Mouse (Mus musculus): Measurements from ENCODE around the gene Letm1. TPM values are rescaled to one million over a fixed set of nuclear protein-coding genes. Genes with fewer than 3 reads are reported as not detected.

The Letm1 gene
- polyA plus RNA-seq, 1 experiment from 2014 or later = 39.5 TPM

DNA sequence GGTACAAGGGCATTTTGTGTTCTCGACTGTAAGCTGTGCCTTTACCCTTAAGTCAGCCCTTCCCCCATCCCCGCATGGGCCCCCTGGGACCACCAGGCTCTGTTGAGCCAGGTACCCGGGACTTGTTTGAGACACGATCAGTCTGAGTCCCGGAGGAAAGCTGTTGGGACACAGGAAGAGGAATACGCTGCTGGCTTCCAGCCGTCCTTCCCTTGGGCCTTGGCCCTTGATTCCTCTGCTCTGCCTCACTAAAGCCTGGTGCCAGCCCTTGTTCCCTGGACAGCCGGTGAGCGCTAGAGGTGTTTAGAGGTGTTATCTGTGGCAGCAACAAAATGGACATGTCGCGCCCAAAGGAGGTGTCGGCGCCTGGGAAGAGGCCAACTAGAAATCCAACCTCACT is 82.6 kb downstream of the Letm1 start:
- H3K27me3 ChIP-seq (ENCODE audit: control insufficient read depth, insufficient read depth, low read length) = no peaks in the 10 kb centered on the region
- peaks cover 16% of the 10 kb centered on the region for H3K4me1 ChIP-seq (replicated peaks; ENCODE audit: control insufficient read depth, insufficient read depth)
- H3K27ac ChIP-seq (replicated peaks) = no peak overlapping the region
- 36% methylated on average over 13 of the region's 13 CpGs for WGBS
- DNase-seq (ENCODE audit: low spot score) (no peak), ATAC-seq (ENCODE audit: low FRiP score, low TSS enrichment) (no peak)
- H3K36me3 ChIP-seq (ENCODE audit: control insufficient read depth, insufficient read depth, low read length) = no peaks in the 10 kb centered on the region
- TF ChIP-seq CTCF (IDR thresholded peaks at IDR 0.05; ENCODE audit: low read depth) (no peak), EP300 (optimal IDR thresholded peaks at IDR 0.05) (no peak)
- no peak overlapping the region for H3K9ac ChIP-seq (ENCODE audit: low read length)
- H3K4me2 ChIP-seq (replicated peaks; ENCODE audit: low read depth) = no peak overlapping the region
- H3K4me3 ChIP-seq (ENCODE audit: low read depth, low read length) = no peak overlapping the region
- no peaks in the 10 kb centered on the region for H3K9me3 ChIP-seq (ENCODE audit: control insufficient read depth, low read length)

DNA sequence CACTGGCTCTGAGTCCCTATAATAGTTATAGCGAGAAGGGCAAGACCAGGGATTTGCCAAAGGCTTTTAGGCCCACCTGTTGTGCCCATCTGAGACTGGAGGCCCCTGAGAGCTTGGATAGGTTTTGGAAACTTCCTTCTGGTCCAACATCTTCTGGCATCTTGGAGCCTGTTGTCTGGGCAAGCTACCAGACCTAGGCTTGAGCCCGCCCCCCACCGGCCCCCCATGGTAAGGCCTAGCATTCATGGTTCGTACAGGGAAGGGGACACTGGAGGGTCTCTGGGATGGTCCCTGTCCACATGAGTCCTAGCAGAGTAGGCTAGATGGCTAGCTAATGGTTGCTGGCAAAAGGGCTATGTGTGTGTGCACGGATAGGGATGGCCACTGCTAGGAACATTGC is 83.9 kb downstream of the Letm1 start:
- no peak overlapping the region for H3K4me2 ChIP-seq (replicated peaks; ENCODE audit: low read depth)
- no peaks in the 10 kb centered on the region for H3K9me3 ChIP-seq (ENCODE audit: control insufficient read depth, low read length)
- no peaks in the 10 kb centered on the region for H3K27me3 ChIP-seq (ENCODE audit: control insufficient read depth, insufficient read depth, low read length)
- TF ChIP-seq CTCF (IDR thresholded peaks at IDR 0.05; ENCODE audit: low read depth) = no peak
- TF ChIP-seq EP300 (optimal IDR thresholded peaks at IDR 0.05) = no peak
- H3K4me3 ChIP-seq (ENCODE audit: low read depth, low read length) = no peak overlapping the region
- no peak overlapping the region for H3K9ac ChIP-seq (ENCODE audit: low read length)
- DNase-seq (ENCODE audit: low spot score) (no peak), ATAC-seq (ENCODE audit: low FRiP score, low TSS enrichment) (no peak)
- 85% methylated on average over 5 of the region's 5 CpGs for WGBS
- H3K27ac ChIP-seq (replicated peaks) = no peak overlapping the region
- H3K36me3 ChIP-seq (ENCODE audit: control insufficient read depth, insufficient read depth, low read length) = no peaks in the 10 kb centered on the region
- peaks cover 18% of the 10 kb centered on the region for H3K4me1 ChIP-seq (replicated peaks; ENCODE audit: control insufficient read depth, insufficient read depth)

DNA sequence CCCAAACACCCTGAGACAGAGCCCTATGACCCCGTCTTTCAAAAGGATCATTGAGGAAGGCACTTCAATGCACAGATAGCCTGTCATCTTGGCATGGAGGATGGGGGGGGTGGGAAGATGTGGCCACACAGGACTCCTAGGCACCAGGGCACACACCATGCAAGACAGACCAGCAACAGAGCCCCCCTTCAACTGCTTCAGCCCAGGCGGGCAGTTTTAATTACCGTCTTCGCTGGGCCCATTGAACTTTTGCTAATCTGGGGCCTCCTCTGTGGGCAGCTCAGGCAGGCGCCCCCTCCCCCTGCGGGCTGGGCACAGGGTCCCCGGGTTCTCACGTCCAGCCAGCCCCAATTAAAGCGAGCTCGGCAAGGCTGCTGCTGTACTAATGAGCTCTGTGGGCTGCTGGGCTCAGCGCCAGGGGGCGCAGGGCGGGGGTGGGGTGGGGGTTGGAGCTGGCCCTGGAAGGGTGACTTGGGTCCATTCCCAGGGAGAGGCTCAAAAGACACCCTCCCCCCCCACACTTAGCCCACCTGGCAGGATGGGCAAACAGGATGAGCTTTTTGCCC is 84.6 kb downstream of the Letm1 start:
- no peak for TF ChIP-seq CTCF (IDR thresholded peaks at IDR 0.05; ENCODE audit: low read depth)
- no peak for TF ChIP-seq EP300 (optimal IDR thresholded peaks at IDR 0.05)
- no peak overlapping the region for H3K4me3 ChIP-seq (ENCODE audit: low read depth, low read length)
- H3K9me3 ChIP-seq (ENCODE audit: control insufficient read depth, low read length) = no peaks in the 10 kb centered on the region

DNA sequence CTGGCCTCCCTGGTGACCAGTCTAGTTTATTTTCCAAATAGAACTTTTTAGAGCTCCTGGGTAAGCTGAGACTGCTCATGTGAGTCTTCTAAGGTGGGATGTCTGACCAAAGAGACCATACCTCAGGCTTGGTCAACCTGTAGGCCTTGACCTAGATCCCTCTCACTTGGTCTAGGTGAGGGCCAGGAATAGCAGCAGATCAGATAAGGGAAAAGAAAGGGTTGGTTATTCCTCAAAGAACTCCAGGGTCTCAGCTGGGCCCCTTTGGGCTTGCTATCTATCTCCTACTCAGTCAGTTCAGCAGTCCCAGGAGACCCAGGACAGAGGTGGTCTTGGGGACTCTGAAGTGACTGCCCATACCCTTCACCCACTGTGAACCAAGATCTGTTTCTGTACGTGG is 85.1 kb downstream of the Letm1 start:
- Histone ChIP-seq H3K4me2 (replicated peaks; ENCODE audit: low read depth) (no peak overlapping the region), H3K27me3 (ENCODE audit: control insufficient read depth, insufficient read depth, low read length) (no peaks in the 10 kb centered on the region), H3K4me1 (replicated peaks; ENCODE audit: control insufficient read depth, insufficient read depth) (peaks cover 18% of the 10 kb centered on the region), H3K36me3 (ENCODE audit: control insufficient read depth, insufficient read depth, low read length) (no peaks in the 10 kb centered on the region), H3K4me3 (ENCODE audit: low read depth, low read length) (no peak overlapping the region), H3K9me3 (ENCODE audit: control insufficient read depth, low read length) (no peaks in the 10 kb centered on the region), H3K9ac (ENCODE audit: low read length) (no peak overlapping the region), H3K27ac (replicated peaks) (peak overlapping the region; percentile 91)
- TF ChIP-seq CTCF (IDR thresholded peaks at IDR 0.05; ENCODE audit: low read depth) (no peak), EP300 (optimal IDR thresholded peaks at IDR 0.05) (no peak)
- WGBS = 67% methylated on average over 1 of the region's 1 CpGs
- ATAC-seq (ENCODE audit: low FRiP score, low TSS enrichment) (no peak), DNase-seq (ENCODE audit: low spot score) (no peak)

More for the DNA sequence above, 84.6 kb downstream of the Letm1 start:
- peaks cover 18% of the 10 kb centered on the region for H3K4me1 ChIP-seq (replicated peaks; ENCODE audit: control insufficient read depth, insufficient read depth)
- no peaks in the 10 kb centered on the region for H3K36me3 ChIP-seq (ENCODE audit: control insufficient read depth, insufficient read depth, low read length)
- ATAC-seq (ENCODE audit: low FRiP score, low TSS enrichment) (no peak), DNase-seq (ENCODE audit: low spot score) (no peak)
- no peak overlapping the region for H3K4me2 ChIP-seq (replicated peaks; ENCODE audit: low read depth)
- peak overlapping the region; percentile 91; the same call in 1 of the 2 replicates for H3K27ac ChIP-seq (replicated peaks)
- H3K9ac ChIP-seq (ENCODE audit: low read length) = 0 out of 2 replicates have a peak overlapping the region, but pooled peaks have one; percentile 23
- H3K27me3 ChIP-seq (ENCODE audit: control insufficient read depth, insufficient read depth, low read length) = no peaks in the 10 kb centered on the region
- 30% methylated on average over 13 of the region's 13 CpGs for WGBS

DNA sequence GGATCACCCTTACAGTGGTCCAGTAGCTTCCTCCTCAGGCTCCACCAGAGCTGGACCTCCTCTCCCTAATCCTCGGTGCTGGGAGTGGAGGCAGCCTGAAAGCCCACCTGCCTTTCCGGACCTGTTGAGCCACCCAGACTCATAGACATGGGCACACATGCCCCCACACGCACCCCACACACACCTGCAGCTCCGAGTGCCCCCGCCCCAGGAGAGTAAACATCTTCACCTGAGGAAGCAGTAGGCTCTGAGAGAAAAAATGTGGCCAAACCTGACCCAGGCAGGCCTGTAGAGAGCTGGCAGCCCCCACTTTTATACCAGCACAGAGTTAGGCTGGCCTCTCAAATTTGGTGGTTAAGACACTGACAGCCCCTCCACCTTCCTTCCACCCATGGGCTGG is 86.2 kb downstream of the Letm1 start:
- Histone ChIP-seq H3K4me2 (replicated peaks; ENCODE audit: low read depth) (no peak overlapping the region; the same call in 1 of the 2 replicates), H3K4me3 (ENCODE audit: low read depth, low read length) (no peak overlapping the region), H3K27ac (replicated peaks) (peak overlapping the region; percentile 91), H3K9me3 (ENCODE audit: control insufficient read depth, low read length) (no peaks in the 10 kb centered on the region), H3K4me1 (replicated peaks; ENCODE audit: control insufficient read depth, insufficient read depth) (peaks cover 20% of the 10 kb centered on the region), H3K27me3 (ENCODE audit: control insufficient read depth, insufficient read depth, low read length) (no peaks in the 10 kb centered on the region), H3K36me3 (ENCODE audit: control insufficient read depth, insufficient read depth, low read length) (no peaks in the 10 kb centered on the region), H3K9ac (ENCODE audit: low read length) (no peak overlapping the region)
- WGBS = 59% methylated on average over 5 of the region's 5 CpGs
- TF ChIP-seq EP300 (optimal IDR thresholded peaks at IDR 0.05) = no peak
- ATAC-seq (ENCODE audit: low FRiP score, low TSS enrichment) = peak; percentile 31; the same call in 1 of the 2 replicates
- DNase-seq (ENCODE audit: low spot score) = peak; percentile 73

DNA sequence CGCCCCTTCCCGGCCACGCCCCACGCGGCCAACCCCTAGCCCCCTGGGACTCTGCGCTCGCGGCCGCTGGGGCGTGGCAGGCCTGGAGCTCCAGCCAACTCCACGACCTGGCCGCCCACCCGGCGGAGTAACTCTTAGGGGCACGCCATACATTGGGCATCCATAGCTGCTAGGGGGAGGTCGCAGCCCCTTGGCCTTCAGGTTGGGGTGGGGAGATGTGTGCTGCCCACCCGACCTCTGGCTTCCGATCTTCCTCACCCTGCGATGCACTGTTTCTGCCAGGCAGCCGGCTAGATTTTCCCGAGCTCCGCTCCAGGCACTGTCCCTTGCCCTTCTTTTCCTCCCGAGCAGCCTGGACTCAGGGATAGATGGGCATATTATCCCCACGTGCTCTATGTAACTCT is 86.9 kb downstream of the Letm1 start:
- H3K9me3 ChIP-seq (ENCODE audit: control insufficient read depth, low read length) = no peaks in the 10 kb centered on the region
- peak overlapping the region; percentile 44 for H3K4me3 ChIP-seq (ENCODE audit: low read depth, low read length)
- TF ChIP-seq CTCF (IDR thresholded peaks at IDR 0.05; ENCODE audit: low read depth) (no peak), EP300 (optimal IDR thresholded peaks at IDR 0.05) (no peak)
- H3K27me3 ChIP-seq (ENCODE audit: control insufficient read depth, insufficient read depth, low read length) = no peaks in the 10 kb centered on the region
- ATAC-seq (ENCODE audit: low FRiP score, low TSS enrichment) (0 out of 2 replicates have a peak, but pooled peaks have one; percentile 2), DNase-seq (ENCODE audit: low spot score) (no peak)
- no peaks in the 10 kb centered on the region for H3K36me3 ChIP-seq (ENCODE audit: control insufficient read depth, insufficient read depth, low read length)
- peaks cover 20% of the 10 kb centered on the region for H3K4me1 ChIP-seq (replicated peaks; ENCODE audit: control insufficient read depth, insufficient read depth)
- H3K9ac ChIP-seq (ENCODE audit: low read length) = peak overlapping the region; percentile 71
- peak overlapping the region; percentile 89 for H3K4me2 ChIP-seq (replicated peaks; ENCODE audit: low read depth)
- 9% methylated on average over 24 of the region's 24 CpGs for WGBS
- H3K27ac ChIP-seq (replicated peaks) = peak overlapping the region; percentile 91
